Mouse (Mus musculus) layer of hippocampus, postnatal 36 days (tissue): ENCODE data around the gene Cyp3a13. TPM values are rescaled to one million over a fixed set of nuclear protein-coding genes. Genes with fewer than 3 reads are reported as not detected.
"Not testable (repeated sequence)": the region's sequence is repeated elsewhere in the genome, so short reads cannot be mapped to it uniquely, and the experiment has no call there.

Experiments
- DNase-seq, 2 experiments: peaks; one replicate each; pipeline ENCODE4 v3.0.0; 2022
- total RNA-seq, 2 experiments: library from RNA; stranded (reverse); gene quantifications; 2 replicates each; pipeline ENCODE4 v1.2.3; 2021

The Cyp3a13 gene
- under 1 TPM in 1 of 2 experiments, not detected in 1; 0.25 TPM for total RNA-seq

GRCm38 (mm10) chr5:137921532-137921931 lies at the start of gene Cyp3a13:
TSS of gene Cyp3a13 (minus strand) at chr5:137921619.
- no peak for DNase-seq

GRCm38 (mm10) chr5:137966492-137966891 lies 45.1 kb upstream of the Cyp3a13 start:
- peak in 1 of 2 experiments; percentile 19 for DNase-seq

- DNase-seq = peak in 1 of 2 experiments; percentile 7
Measured at GRCm38 (mm10) chr5:137962945-137963344, 41.5 kb upstream of the Cyp3a13 start, which contains the start of gene Gjc3. TSS of gene Gjc3 (minus strand) at chr5:137963098.

- no peak for DNase-seq
Measured at GRCm38 (mm10) chr5:137956404-137956803, 35.0 kb upstream of the Cyp3a13 start.

- DNase-seq = no peak
Measured at GRCm38 (mm10) chr5:137951218-137951617, 29.8 kb upstream of the Cyp3a13 start.

GRCm38 (mm10) chr5:137947303-137947702 lies 25.9 kb upstream of the Cyp3a13 start:
- no peak for DNase-seq

GRCm38 (mm10) chr5:137943133-137943532 lies 21.7 kb upstream of the Cyp3a13 start:
- no peak for DNase-seq

GRCm38 (mm10) chr5:137940948-137941347 lies 19.5 kb upstream of the Cyp3a13 start:
- DNase-seq = no peak

GRCm38 (mm10) chr5:137937238-137937637 lies 15.8 kb upstream of the Cyp3a13 start:
- DNase-seq = no peak

GRCm38 (mm10) chr5:137936486-137936885 lies 15.1 kb upstream of the Cyp3a13 start:
- DNase-seq = no peak

GRCm38 (mm10) chr5:137933934-137934333 lies 12.5 kb upstream of the Cyp3a13 start:
- DNase-seq = not testable (repeated sequence)

- DNase-seq = no peak
Measured at GRCm38 (mm10) chr5:137928439-137928838, 7.0 kb upstream of the Cyp3a13 start.

GRCm38 (mm10) chr5:137922171-137922570 lies 752 bp upstream of the Cyp3a13 start:
- no peak for DNase-seq

- DNase-seq = no peak
Measured at GRCm38 (mm10) chr5:137915550-137915949, 5.9 kb downstream of the Cyp3a13 start.

- DNase-seq = no peak
Measured at GRCm38 (mm10) chr5:137914508-137914907, 6.9 kb downstream of the Cyp3a13 start.

GRCm38 (mm10) chr5:137909564-137910262 lies 11.7 kb downstream of the Cyp3a13 start:
- DNase-seq = no peak

- no peak for DNase-seq
Measured at GRCm38 (mm10) chr5:137897812-137898211, 23.6 kb downstream of the Cyp3a13 start.

GRCm38 (mm10) chr5:137892954-137893353 lies 28.5 kb downstream of the Cyp3a13 start:
- DNase-seq = no peak

GRCm38 (mm10) chr5:137887666-137888065 lies 33.8 kb downstream of the Cyp3a13 start:
- no peak for DNase-seq

GRCm38 (mm10) chr5:137885894-137886293 lies 35.5 kb downstream of the Cyp3a13 start:
- DNase-seq = peak; percentile 50 to 60

- DNase-seq = no peak
Measured at GRCm38 (mm10) chr5:137883345-137883744, 38.1 kb downstream of the Cyp3a13 start.

GRCm38 (mm10) chr5:137882922-137883321 lies 38.5 kb downstream of the Cyp3a13 start:
- DNase-seq = no peak

- no peak for DNase-seq
Measured at GRCm38 (mm10) chr5:137877860-137878259, 43.6 kb downstream of the Cyp3a13 start.

- DNase-seq = no peak
Measured at GRCm38 (mm10) chr5:137875054-137875453, 46.4 kb downstream of the Cyp3a13 start.

GRCm38 (mm10) chr5:137872381-137872702 lies 49.1 kb downstream of the Cyp3a13 start:
- not testable (repeated sequence) for DNase-seq
